In genomic region chr3:55520240-55521180, GRCm38 (mm10) we compare ENCODE assay signal across 9 mouse cellular contexts. TPM values are rescaled to one million over a fixed set of nuclear protein-coding genes. Genes with fewer than 3 reads are reported as not detected.
DNase-seq lines count a peak whose midpoint lies in the region; ATAC-seq and TF ChIP-seq lines count a peak whose summit lies in the region.
"Had no signal": no experiment of that assay in that cellular context is flagged by ENCODE, and none has a peak within 500 bp of the region (broad histone marks: within the 10 kb centered on the region; RNA-seq: fewer than 3 reads in every experiment).

No protein-coding gene starts in this region.

- WGBS in liver, embryonic 12.5 days (ENCODE audit: insufficient replicate concordance) = 31% methylated on average over 12 of the region's 12 CpGs
- WGBS in cerebellum, adult 2 months = 5% methylated on average over 12 of the region's 12 CpGs
- WGBS in hindbrain, embryonic 12.5 days = 21% methylated on average over 12 of the region's 12 CpGs

- no peak overlapping the region for H3K4me2 ChIP-seq in liver, embryonic 12.5 days
- H3K4me2 ChIP-seq in hindbrain, embryonic 12.5 days (replicated peaks) = no peak overlapping the region

- 0 out of 2 replicates have a peak, but pooled peaks cover 3% of the 10 kb centered on the region for H3K4me1 ChIP-seq in liver, embryonic 12.5 days
- H3K4me1 ChIP-seq in cerebellum, adult 2 months (ENCODE audit: control insufficient read depth, insufficient read depth, low read length) = peaks cover 19% of the 10 kb centered on the region
- H3K4me1 ChIP-seq in hindbrain, embryonic 12.5 days = peaks cover 49% of the 10 kb centered on the region

- ATAC-seq in liver, embryonic 12.5 days = no peak
- ATAC-seq in hindbrain, embryonic 12.5 days (ENCODE audit: low FRiP score) = peak; percentile 76

- H3K36me3 ChIP-seq in liver, embryonic 12.5 days = no peaks in the 10 kb centered on the region
- H3K36me3 ChIP-seq in hindbrain, embryonic 12.5 days = no peaks in the 10 kb centered on the region

- H3K4me3 ChIP-seq in liver, embryonic 12.5 days = no peak overlapping the region
- H3K4me3 ChIP-seq in cerebellum, adult 2 months (replicated peaks; ENCODE audit: insufficient read depth, low read depth, low read length) = no peak overlapping the region
- no peak overlapping the region for H3K4me3 ChIP-seq in hindbrain, embryonic 12.5 days

- H3K9me3 ChIP-seq in liver, embryonic 12.5 days (replicated peaks) = no peaks in the 10 kb centered on the region
- H3K9me3 ChIP-seq in hindbrain, embryonic 12.5 days (replicated peaks) = no peaks in the 10 kb centered on the region

- H3K27me3 ChIP-seq in liver, embryonic 12.5 days (replicated peaks) = no peaks in the 10 kb centered on the region
- H3K27me3 ChIP-seq in cerebellum, adult 2 months (ENCODE audit: control insufficient read depth, insufficient read depth, low read length) = no peaks in the 10 kb centered on the region
- no peaks in the 10 kb centered on the region for H3K27me3 ChIP-seq in hindbrain, embryonic 12.5 days

- no peak overlapping the region for H3K27ac ChIP-seq in liver, embryonic 12.5 days
- H3K27ac ChIP-seq in cerebellum, adult 2 months (ENCODE audit: insufficient read depth, low read length) = no peak overlapping the region
- peak overlapping the region; percentile 89 for H3K27ac ChIP-seq in hindbrain, embryonic 12.5 days
- H3K27ac ChIP-seq: macrophage had no signal

- DNase-seq in liver = peak; percentile 52
- DNase-seq in cerebellum, adult 2 months = peak; percentile 87 to 88
- peak; percentile 81 for DNase-seq in forelimb bud, embryonic 11.5 days (ENCODE audit: low read depth, low spot score)
- DNase-seq in left cerebral cortex, adult 11 months (ENCODE audit: low spot score) = peak; percentile 71
- DNase-seq in mesoderm, embryonic 11.5 days (ENCODE audit: low read depth, low spot score) = peak; percentile 74
- peak; percentile 58 for DNase-seq in skeletal muscle tissue, adult 2 months (ENCODE audit: low read depth, low spot score)

- no peak for TF ChIP-seq POLR2A in cerebellum, adult 2 months (IDR thresholded peaks at IDR 0.05; ENCODE audit: borderline replicate concordance, insufficient read depth, low read length)

- no peak overlapping the region for H3K9ac ChIP-seq in liver, embryonic 12.5 days
- H3K9ac ChIP-seq in hindbrain, embryonic 12.5 days = no peak overlapping the region

- peak; percentile 90 for TF ChIP-seq CTCF in cerebellum, adult 2 months (IDR thresholded peaks at IDR 0.05; ENCODE audit: borderline replicate concordance, insufficient read depth, low read depth, low read length)

RNA-seq across cellular contexts. Expression of gene Gm21954, which starts 48.5 kb away (rescaled TPM):
- polyA plus RNA-seq in liver, embryonic 12.5 days (2016; fragmentation: Nextera tagmentation; extraction: Ambion mirVana) = not detected in 2 replicates
- polyA plus RNA-seq in cerebellum, adult 2 months (2012; rRNA removed) = not detected in 2 replicates
- not detected in 2 replicates for polyA plus RNA-seq in hindbrain, embryonic 12.5 days (2016; fragmentation: Nextera tagmentation; extraction: Ambion mirVana)
- polyA plus RNA-seq: macrophage had no signal
